Mouse (Mus musculus): ENCODE data around the gene Map1b. TPM values are rescaled to one million over a fixed set of nuclear protein-coding genes. Genes with fewer than 3 reads are reported as not detected.

Map1b gene
- polyA plus RNA-seq, 1 experiment = 4.1 TPM

GRCm38 (mm10) chr13:99509896-99510295 is 6.4 kb downstream of the Map1b start:
- Histone ChIP-seq H3K4me3 (replicated peaks; ENCODE audit: extremely low read depth, low read depth, low read length) (no peak overlapping the region), H3K4me1 (ENCODE audit: control insufficient read depth, insufficient read depth, low read length) (peaks cover 2% of the 10 kb centered on the region; the same call in 1 of the 2 replicates)
- 85% methylated on average over 4 of the region's 4 CpGs for WGBS
- DNase-seq = no peak
- TF ChIP-seq CTCF (IDR thresholded peaks at IDR 0.05; ENCODE audit: insufficient read depth, low read length) = no peak
- no peak for TF ChIP-seq POLR2A (IDR thresholded peaks at IDR 0.05; ENCODE audit: borderline replicate concordance, extremely low read depth, low read depth, low read length)

GRCm38 (mm10) chr13:99506580-99506962 is 9.8 kb downstream of the Map1b start:
- DNase-seq = no peak
- Histone ChIP-seq H3K4me1 (ENCODE audit: control insufficient read depth, insufficient read depth, low read length) (no peaks in the 10 kb centered on the region), H3K4me3 (replicated peaks; ENCODE audit: extremely low read depth, low read depth, low read length) (no peak overlapping the region)
- TF ChIP-seq POLR2A (IDR thresholded peaks at IDR 0.05; ENCODE audit: borderline replicate concordance, extremely low read depth, low read depth, low read length) = no peak
- TF ChIP-seq CTCF (IDR thresholded peaks at IDR 0.05; ENCODE audit: insufficient read depth, low read length) = no peak
- WGBS = 36% methylated on average over 2 of the region's 2 CpGs

GRCm38 (mm10) chr13:99505826-99506579 is 10.3 kb downstream of the Map1b start:
- TF ChIP-seq CTCF (IDR thresholded peaks at IDR 0.05; ENCODE audit: insufficient read depth, low read length) (no peak), POLR2A (IDR thresholded peaks at IDR 0.05; ENCODE audit: borderline replicate concordance, extremely low read depth, low read depth, low read length) (no peak)
- no peak for DNase-seq
- Histone ChIP-seq H3K4me3 (replicated peaks; ENCODE audit: extremely low read depth, low read depth, low read length) (no peak overlapping the region), H3K4me1 (ENCODE audit: control insufficient read depth, insufficient read depth, low read length) (no peaks in the 10 kb centered on the region)
- 73% methylated on average over 11 of the region's 11 CpGs for WGBS

- no peak for TF ChIP-seq POLR2A (IDR thresholded peaks at IDR 0.05; ENCODE audit: borderline replicate concordance, extremely low read depth, low read depth, low read length)
- no peak for TF ChIP-seq CTCF (IDR thresholded peaks at IDR 0.05; ENCODE audit: insufficient read depth, low read length)
- Histone ChIP-seq H3K4me1 (ENCODE audit: control insufficient read depth, insufficient read depth, low read length) (no peaks in the 10 kb centered on the region), H3K4me3 (replicated peaks; ENCODE audit: extremely low read depth, low read depth, low read length) (no peak overlapping the region)
- WGBS = 69% methylated on average over 14 of the region's 14 CpGs
- no peak for DNase-seq
Measured at GRCm38 (mm10) chr13:99503370-99503979, 12.9 kb downstream of the Map1b start.

GRCm38 (mm10) chr13:99502911-99503310 is 13.4 kb downstream of the Map1b start:
- Histone ChIP-seq H3K4me1 (ENCODE audit: control insufficient read depth, insufficient read depth, low read length) (no peaks in the 10 kb centered on the region), H3K4me3 (replicated peaks; ENCODE audit: extremely low read depth, low read depth, low read length) (no peak overlapping the region)
- no peak for DNase-seq
- TF ChIP-seq CTCF (IDR thresholded peaks at IDR 0.05; ENCODE audit: insufficient read depth, low read length) (no peak), POLR2A (IDR thresholded peaks at IDR 0.05; ENCODE audit: borderline replicate concordance, extremely low read depth, low read depth, low read length) (no peak)
- 65% methylated on average over 7 of the region's 7 CpGs for WGBS

GRCm38 (mm10) chr13:99502126-99502744 is 14.1 kb downstream of the Map1b start:
- H3K4me1 ChIP-seq (ENCODE audit: control insufficient read depth, insufficient read depth, low read length) = no peaks in the 10 kb centered on the region
- WGBS = 52% methylated on average over 13 of the region's 13 CpGs
- DNase-seq = no peak
- H3K4me3 ChIP-seq (replicated peaks; ENCODE audit: extremely low read depth, low read depth, low read length) = no peak overlapping the region
- TF ChIP-seq CTCF (IDR thresholded peaks at IDR 0.05; ENCODE audit: insufficient read depth, low read length) (no peak), POLR2A (IDR thresholded peaks at IDR 0.05; ENCODE audit: borderline replicate concordance, extremely low read depth, low read depth, low read length) (no peak)

- WGBS = 57% methylated on average over 7 of the region's 7 CpGs
- no peak overlapping the region for H3K4me3 ChIP-seq (replicated peaks; ENCODE audit: extremely low read depth, low read depth, low read length)
- no peaks in the 10 kb centered on the region for H3K4me1 ChIP-seq (ENCODE audit: control insufficient read depth, insufficient read depth, low read length)
- DNase-seq = no peak
- TF ChIP-seq POLR2A (IDR thresholded peaks at IDR 0.05; ENCODE audit: borderline replicate concordance, extremely low read depth, low read depth, low read length) (no peak), CTCF (IDR thresholded peaks at IDR 0.05; ENCODE audit: insufficient read depth, low read length) (no peak)
Measured at GRCm38 (mm10) chr13:99501393-99501792, 14.9 kb downstream of the Map1b start.

GRCm38 (mm10) chr13:99500609-99501008 is 15.7 kb downstream of the Map1b start:
- Histone ChIP-seq H3K4me3 (replicated peaks; ENCODE audit: extremely low read depth, low read depth, low read length) (no peak overlapping the region), H3K4me1 (ENCODE audit: control insufficient read depth, insufficient read depth, low read length) (no peaks in the 10 kb centered on the region)
- DNase-seq = no peak
- TF ChIP-seq POLR2A (IDR thresholded peaks at IDR 0.05; ENCODE audit: borderline replicate concordance, extremely low read depth, low read depth, low read length) = no peak
- TF ChIP-seq CTCF (IDR thresholded peaks at IDR 0.05; ENCODE audit: insufficient read depth, low read length) = no peak
- WGBS = 78% methylated on average over 3 of the region's 3 CpGs

GRCm38 (mm10) chr13:99499764-99500163 is 16.6 kb downstream of the Map1b start:
- DNase-seq = no peak
- no peak for TF ChIP-seq POLR2A (IDR thresholded peaks at IDR 0.05; ENCODE audit: borderline replicate concordance, extremely low read depth, low read depth, low read length)
- no peak for TF ChIP-seq CTCF (IDR thresholded peaks at IDR 0.05; ENCODE audit: insufficient read depth, low read length)
- 83% methylated on average over 9 of the region's 9 CpGs for WGBS
- no peaks in the 10 kb centered on the region for H3K4me1 ChIP-seq (ENCODE audit: control insufficient read depth, insufficient read depth, low read length)
- H3K4me3 ChIP-seq (replicated peaks; ENCODE audit: extremely low read depth, low read depth, low read length) = no peak overlapping the region
